ENCODE assay signal across 8 mouse cellular contexts in the genomic region with DNA sequence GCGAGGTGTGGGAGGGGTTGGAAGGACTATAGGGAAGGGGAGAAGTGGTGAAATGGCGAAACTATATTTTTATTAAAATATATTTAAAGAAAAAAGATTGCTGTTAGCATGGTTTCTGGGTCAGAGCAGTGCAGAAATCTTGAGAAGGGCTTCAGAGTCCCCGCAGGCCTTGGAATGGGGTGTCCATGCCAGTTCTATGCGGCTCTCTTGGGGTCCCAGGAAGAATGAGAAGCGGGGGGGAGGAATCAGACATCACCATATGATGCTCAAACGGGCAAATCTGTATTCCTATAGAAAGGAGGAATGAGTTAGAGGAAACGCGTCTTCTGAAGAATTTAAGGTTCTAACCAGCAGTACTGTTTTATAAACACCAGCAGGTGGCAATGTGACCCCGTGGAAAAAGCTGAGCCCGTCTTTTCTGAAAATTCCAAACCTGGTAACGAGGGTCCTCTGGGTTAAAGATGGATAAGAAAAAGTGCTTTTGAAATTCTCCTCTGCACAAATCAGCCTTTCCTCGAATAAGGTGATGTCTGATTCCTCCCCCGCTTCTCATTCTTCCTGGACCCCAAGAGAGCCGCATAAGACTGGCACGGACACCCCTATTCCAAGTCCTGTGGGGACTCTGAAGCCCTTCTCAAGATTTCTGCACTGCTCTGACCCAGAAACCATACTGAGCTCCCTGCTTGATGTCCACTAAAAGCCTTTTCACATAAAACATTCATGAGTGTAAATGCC. TPM values are rescaled to one million over a fixed set of nuclear protein-coding genes. Genes with fewer than 3 reads are reported as not detected.
DNase-seq lines count a peak whose midpoint lies in the region.

No protein-coding gene starts in this region.

- DNase-seq in lung, postnatal 14 days, result peak; percentile 4
- no peak for DNase-seq in lung, postnatal 25 days (ENCODE audit: low spot score)
- DNase-seq in embryo, embryonic 10 days (ENCODE audit: low spot score), result peak; percentile 63
- DNase-seq in heart, postnatal 10 days, result peak; percentile 10 to 35
- peak; percentile 70 to 80 for DNase-seq in left cerebral cortex, postnatal 14 days (ENCODE audit: low spot score in 2 of 2)
- DNase-seq in retina, embryonic 14.5 days (ENCODE audit: low spot score), result peak; percentile 84
- no peak for DNase-seq in natural killer cell, adult 2 months (ENCODE audit: low spot score in 2 of 2)
- DNase-seq in lung, postnatal 4 days, result no peak

- intact Hi-C loops in heart, postnatal 10 days (cut with DNase I), result no loop called here
- intact Hi-C loops in left cerebral cortex, postnatal 14 days (cut with DNase I), result no loop called here

RNA-seq across cellular contexts. Expression of gene Fbxo33, which starts 45.8 kb away (rescaled TPM):
- total RNA-seq in heart, postnatal 10 days (2021), result 10 to 100 TPM; 10.3 to 11.2 TPM
- 10 to 100 TPM; 35.1 to 42.7 TPM for total RNA-seq in left cerebral cortex, postnatal 14 days (2021)

Comparison
In these comparisons a context has a peak if more than half of its experiments do, and no peak if none do; other contexts are left out.
1. DNase-seq: peak in lung, postnatal 14 days (single experiment), embryo, embryonic 10 days (single experiment), heart, postnatal 10 days (2 of 2), left cerebral cortex, postnatal 14 days (2 of 2) and retina, embryonic 14.5 days (single experiment); none in lung, postnatal 25 days (single experiment), natural killer cell, adult 2 months (0 of 2) and lung, postnatal 4 days (0 of 2).